Mouse (Mus musculus) layer of hippocampus, postnatal 14 days (tissue): ENCODE results near the gene Ccl17. TPM values are rescaled to one million over a fixed set of nuclear protein-coding genes. Genes with fewer than 3 reads are reported as not detected.

Experiments
- DNase-seq, 2 experiments: peaks; one replicate each; pipeline ENCODE4 v3.0.0; 2021 to 2022; ENCODE audit warnings: low spot score in 2 of 2, mixed read lengths in 1 of 2
- total RNA-seq, 2 experiments: library from RNA; stranded (reverse); gene quantifications; 2 replicates each; pipeline ENCODE4 v1.2.3; 2021

The Ccl17 gene
- total RNA-seq, 2 experiments from 2014 or later: 7.3 to 11.1 TPM

- DNase-seq: no peak
Measured at GRCm38 (mm10) chr8:94787524-94788501, 22.4 kb upstream of the Ccl17 start.

GRCm38 (mm10) chr8:94789256-94789955, 20.8 kb upstream of the Ccl17 start:
- no peak for DNase-seq

- DNase-seq: no peak
Measured at GRCm38 (mm10) chr8:94794368-94794767, 15.9 kb upstream of the Ccl17 start.

GRCm38 (mm10) chr8:94794782-94795181, 15.5 kb upstream of the Ccl17 start:
- no peak for DNase-seq

GRCm38 (mm10) chr8:94800278-94800968, 9.8 kb upstream of the Ccl17 start:
- no peak for DNase-seq

- no peak for DNase-seq
Measured at GRCm38 (mm10) chr8:94801293-94802095, 8.8 kb upstream of the Ccl17 start.

GRCm38 (mm10) chr8:94802375-94802774, 7.9 kb upstream of the Ccl17 start:
- no peak for DNase-seq

GRCm38 (mm10) chr8:94803551-94803950, 6.7 kb upstream of the Ccl17 start:
- no peak for DNase-seq

GRCm38 (mm10) chr8:94804546-94805340, 5.5 kb upstream of the Ccl17 start:
- no peak for DNase-seq

- DNase-seq: no peak
Measured at GRCm38 (mm10) chr8:94805811-94806210, 4.4 kb upstream of the Ccl17 start.

- DNase-seq: no peak
Measured at GRCm38 (mm10) chr8:94807506-94807905, 2.7 kb upstream of the Ccl17 start.

- no peak for DNase-seq
Measured at GRCm38 (mm10) chr8:94808372-94808771, 1.9 kb upstream of the Ccl17 start.

- peak in 1 of 2 experiments; percentile 43 for DNase-seq
Measured at GRCm38 (mm10) chr8:94810855-94811254, 602 bp downstream of the Ccl17 start.

GRCm38 (mm10) chr8:94811654-94812053, 1.4 kb downstream of the Ccl17 start:
- no peak for DNase-seq

GRCm38 (mm10) chr8:94812645-94813098, 2.4 kb downstream of the Ccl17 start:
- peak; percentile 94 to 95 for DNase-seq

GRCm38 (mm10) chr8:94814556-94814955, 4.3 kb downstream of the Ccl17 start:
- no peak for DNase-seq

GRCm38 (mm10) chr8:94817933-94818332, 7.7 kb downstream of the Ccl17 start:
- DNase-seq: no peak

- DNase-seq: no peak
Measured at GRCm38 (mm10) chr8:94819671-94820179, 9.5 kb downstream of the Ccl17 start.

- DNase-seq: no peak
Measured at GRCm38 (mm10) chr8:94820553-94820952, 10.3 kb downstream of the Ccl17 start.
